Mouse (Mus musculus) left cerebral cortex, postnatal 4 days (tissue): ENCODE results near the gene Krt75. TPM values are rescaled to one million over a fixed set of nuclear protein-coding genes. Genes with fewer than 3 reads are reported as not detected.
A peak's percentile ranks its signal among the peaks of the same experiment; 100 is the strongest.

Experiments
- DNase-seq: peaks from one replicate; pipeline ENCODE4 v3.0.0-alpha.2; 2022
- intact Hi-C: fragments of 180-260 bp; cut with DNase I; formaldehyde crosslinking; loops from one replicate; pipeline ENCODE4 v1.15.1; 2025
- total RNA-seq, 2 experiments: library from RNA; stranded (reverse); gene quantifications; 2 replicates each; pipeline ENCODE4 v1.2.3; 2021

Gene Krt75
- total RNA-seq: not detected

GRCm38 (mm10) chr15:101573796-101574345 lies at the start of gene Krt75:
Gene Krt75, minus strand, starts transcription at chr15:101573904.
- DNase-seq: no peak
- intact Hi-C loops: no loop called here

GRCm38 (mm10) chr15:101599123-101599522 lies 25.4 kb upstream of the Krt75 start:
- no peak for DNase-seq
- intact Hi-C loops: no loop called here

DNA sequence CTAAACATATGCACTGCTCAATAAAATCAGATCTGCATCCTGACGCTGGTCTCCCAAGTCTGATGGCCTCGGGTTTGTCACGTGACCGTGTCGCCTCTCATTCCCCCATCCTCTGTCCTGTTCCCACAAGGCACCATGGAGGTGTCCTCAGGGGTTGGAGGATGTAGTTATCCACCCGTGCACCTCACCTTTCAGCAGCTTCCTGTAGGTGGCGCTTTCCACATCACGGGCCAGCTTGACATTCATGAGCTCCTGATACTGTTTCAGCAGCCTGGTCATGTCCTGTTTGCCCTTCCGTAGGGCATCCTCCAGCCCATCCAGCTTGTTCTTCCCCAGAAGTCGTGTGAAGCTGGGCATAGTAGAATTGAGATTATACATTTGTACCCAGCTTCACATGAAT lies 14.5 kb upstream of the Krt75 start:
- DNase-seq: no peak
- intact Hi-C loops: no loop called here

DNA sequence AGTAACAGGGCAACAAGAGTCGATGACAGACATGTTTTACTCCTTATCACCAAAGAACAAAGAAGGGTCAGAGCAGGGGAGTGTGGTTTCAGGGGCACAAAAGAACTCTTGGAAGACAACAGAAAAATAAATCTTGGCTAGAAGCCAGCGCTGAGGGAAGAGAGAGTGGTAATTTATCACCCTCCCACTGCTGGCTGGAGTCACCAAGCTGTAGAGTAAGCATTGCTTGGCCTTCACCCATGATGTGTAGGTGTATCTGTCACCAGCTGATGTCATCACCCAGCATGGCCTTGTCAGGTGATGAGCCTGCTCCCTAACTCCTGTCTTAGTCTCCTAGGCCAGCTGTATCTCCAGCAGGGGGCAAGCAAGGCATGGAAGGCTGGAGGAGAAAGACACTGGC lies 10.8 kb upstream of the Krt75 start:
- DNase-seq: no peak
- intact Hi-C loops: no loop called here

GRCm38 (mm10) chr15:101583211-101583965 lies 9.7 kb upstream of the Krt75 start:
- intact Hi-C loops: no loop called here
- no peak for DNase-seq

DNA sequence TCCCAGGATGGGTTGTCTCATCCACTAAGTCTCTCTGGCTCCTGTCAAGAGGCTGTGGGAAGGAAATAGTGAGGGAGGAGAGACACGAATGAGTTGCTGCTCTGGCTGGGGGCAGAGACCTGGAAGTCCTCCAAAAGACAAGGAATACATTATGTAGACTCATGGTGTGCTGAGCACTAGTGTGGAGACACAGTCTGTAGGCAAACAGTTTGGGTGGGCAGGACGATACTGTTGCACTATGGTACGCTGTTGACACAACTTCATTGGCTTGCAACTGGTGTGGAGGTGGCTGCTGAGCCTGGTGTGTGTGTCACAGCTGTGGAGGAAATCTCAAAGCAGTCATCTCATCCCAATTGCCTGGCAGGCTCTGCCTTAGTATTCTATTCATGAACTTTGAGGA lies 8.0 kb upstream of the Krt75 start:
- no peak for DNase-seq
- intact Hi-C loops: no loop called here

DNA sequence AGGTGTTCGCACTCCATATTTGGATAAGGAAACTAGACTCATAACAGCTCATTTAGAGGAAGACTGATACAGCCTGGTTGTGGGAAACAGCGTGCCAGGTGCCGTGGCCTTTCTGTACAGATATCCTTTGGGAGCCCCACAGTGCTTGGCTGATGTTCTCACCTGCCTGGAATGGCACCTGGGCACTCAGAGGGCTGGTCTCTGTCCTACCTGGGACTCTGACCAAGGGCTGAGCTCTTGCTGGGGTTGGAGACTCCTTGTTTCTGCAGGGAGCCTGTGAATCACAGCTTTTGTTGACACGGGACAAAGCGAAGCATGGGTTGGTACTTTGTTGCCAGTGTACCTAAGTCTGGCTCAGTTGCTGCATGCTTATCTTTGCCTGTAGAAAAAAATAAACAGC lies 1.8 kb upstream of the Krt75 start:
- intact Hi-C loops: no loop called here
- DNase-seq: no peak

- DNase-seq: no peak
- intact Hi-C loops: no loop called here
Measured at GRCm38 (mm10) chr15:101567780-101568179, 5.9 kb downstream of the Krt75 start.

DNA sequence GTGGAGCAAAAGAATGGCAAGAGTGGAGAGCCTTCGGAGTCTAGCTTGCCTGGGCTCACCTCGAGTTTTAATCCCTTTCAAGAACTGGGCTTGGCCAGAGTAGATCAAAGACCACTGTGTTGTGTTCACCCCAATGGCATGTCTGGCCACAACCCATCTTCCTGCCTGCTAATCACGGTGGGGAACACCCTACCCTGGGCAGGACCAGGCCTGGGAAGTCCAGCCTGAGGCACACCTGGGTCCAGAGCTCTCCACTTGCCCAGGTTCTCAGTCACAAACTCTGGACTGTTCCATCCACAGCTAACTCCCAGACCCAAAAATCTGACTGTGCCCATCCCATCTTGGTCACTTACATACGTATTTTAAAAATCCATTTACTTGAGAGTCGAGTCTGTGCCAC lies 10.9 kb downstream of the Krt75 start, which contains the start of gene Krt90:
Gene Krt90 (minus strand): TSS at position 101 of the 400 bp plus-strand sequence.
- intact Hi-C loops: no loop called here
- no peak for DNase-seq

DNA sequence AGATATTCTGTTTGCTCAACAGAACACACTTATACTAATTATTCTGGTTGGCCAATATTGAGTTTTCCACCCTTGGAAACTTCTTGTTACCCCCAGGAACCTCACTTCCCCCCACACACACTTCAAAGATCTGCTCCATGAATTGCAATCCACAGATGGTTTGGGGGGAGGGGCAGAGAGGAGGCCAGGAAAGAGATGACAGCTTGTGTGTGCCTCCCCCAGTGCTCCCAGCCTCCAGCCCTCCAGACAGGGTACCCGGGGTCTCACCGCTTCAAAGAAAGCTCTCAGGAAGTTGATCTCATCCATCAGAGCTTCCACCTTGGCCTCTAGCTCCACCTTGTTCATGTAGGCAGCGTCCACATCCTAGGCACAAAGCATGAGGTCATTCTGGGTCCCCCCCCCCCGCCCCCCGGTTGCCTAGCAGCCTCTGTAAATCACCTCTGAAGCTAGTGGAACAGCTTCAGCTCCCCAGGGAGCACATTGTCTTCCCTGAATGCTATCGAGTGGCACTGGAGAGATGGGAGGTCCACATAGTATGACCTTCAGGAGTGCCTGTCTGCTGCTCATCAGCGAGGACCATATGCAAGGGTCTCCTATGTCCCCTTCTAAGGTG lies 15.6 kb downstream of the Krt75 start:
- intact Hi-C loops: no loop called here
- no peak for DNase-seq

GRCm38 (mm10) chr15:101553169-101553568 lies 20.5 kb downstream of the Krt75 start:
- intact Hi-C loops: no loop called here
- DNase-seq: peak; percentile 59

GRCm38 (mm10) chr15:101552188-101552587 lies 21.5 kb downstream of the Krt75 start:
- DNase-seq: no peak
- intact Hi-C loops: no loop called here

DNA sequence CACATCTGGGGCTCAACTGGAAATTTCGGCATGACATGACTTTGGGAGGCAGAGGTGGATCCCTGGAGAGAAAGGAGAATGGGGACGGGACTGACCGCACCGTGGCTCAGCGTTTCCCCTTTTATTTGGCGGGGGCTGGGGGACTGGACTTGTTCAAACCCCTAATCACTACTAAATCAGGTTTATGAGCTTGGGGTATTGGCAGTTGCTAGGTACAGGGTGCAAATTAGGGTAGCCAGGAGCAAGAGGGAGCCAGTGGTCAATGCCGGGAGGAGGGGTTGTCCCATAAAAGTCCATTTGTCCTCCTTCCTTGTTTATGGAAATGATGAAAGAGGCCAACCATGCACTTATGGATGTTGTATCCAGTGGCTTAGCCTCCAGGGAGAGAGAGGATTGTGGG lies 23.1 kb downstream of the Krt75 start, which contains the start of gene Krt82:
Gene Krt82 (minus strand): TSS at position 101 of the 400 bp plus-strand sequence.
- no peak for DNase-seq
- intact Hi-C loops: no loop called here

- no peak for DNase-seq
- intact Hi-C loops: no loop called here
Measured at GRCm38 (mm10) chr15:101544478-101544877, 29.2 kb downstream of the Krt75 start.

GRCm38 (mm10) chr15:101542543-101542942 lies 31.2 kb downstream of the Krt75 start:
- no peak for DNase-seq
- intact Hi-C loops: no loop called here

GRCm38 (mm10) chr15:101538580-101538900 lies 35.2 kb downstream of the Krt75 start:
- intact Hi-C loops: no loop called here
- no peak for DNase-seq

- no peak for DNase-seq
- intact Hi-C loops: no loop called here
Measured at GRCm38 (mm10) chr15:101537864-101538579, 35.7 kb downstream of the Krt75 start.

GRCm38 (mm10) chr15:101536054-101536850 lies 37.5 kb downstream of the Krt75 start:
- DNase-seq: no peak
- intact Hi-C loops: no loop called here

DNA sequence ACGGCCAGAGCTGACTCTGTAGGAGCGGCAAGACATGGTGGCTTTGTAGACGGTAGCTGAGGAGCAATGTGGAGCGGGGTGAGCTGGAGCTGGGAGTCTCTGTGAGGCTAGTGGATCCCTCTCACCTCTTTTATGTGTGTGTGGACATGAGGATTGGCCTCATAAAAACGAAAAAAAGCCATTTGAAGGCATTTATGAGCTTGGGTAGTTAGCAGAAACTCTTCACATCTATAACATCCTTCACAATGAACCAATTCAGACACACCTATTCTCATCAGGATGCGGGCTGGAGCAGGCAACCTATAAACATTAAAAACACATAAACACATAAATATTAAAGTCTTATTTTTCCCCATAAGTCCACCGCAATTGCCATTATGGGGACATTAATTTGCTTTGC lies 41.0 kb downstream of the Krt75 start, which contains the start of gene Krt84:
Gene Krt84 (minus strand): TSS at position 101 of the 400 bp plus-strand sequence.
- intact Hi-C loops: no loop called here
- DNase-seq: no peak

DNA sequence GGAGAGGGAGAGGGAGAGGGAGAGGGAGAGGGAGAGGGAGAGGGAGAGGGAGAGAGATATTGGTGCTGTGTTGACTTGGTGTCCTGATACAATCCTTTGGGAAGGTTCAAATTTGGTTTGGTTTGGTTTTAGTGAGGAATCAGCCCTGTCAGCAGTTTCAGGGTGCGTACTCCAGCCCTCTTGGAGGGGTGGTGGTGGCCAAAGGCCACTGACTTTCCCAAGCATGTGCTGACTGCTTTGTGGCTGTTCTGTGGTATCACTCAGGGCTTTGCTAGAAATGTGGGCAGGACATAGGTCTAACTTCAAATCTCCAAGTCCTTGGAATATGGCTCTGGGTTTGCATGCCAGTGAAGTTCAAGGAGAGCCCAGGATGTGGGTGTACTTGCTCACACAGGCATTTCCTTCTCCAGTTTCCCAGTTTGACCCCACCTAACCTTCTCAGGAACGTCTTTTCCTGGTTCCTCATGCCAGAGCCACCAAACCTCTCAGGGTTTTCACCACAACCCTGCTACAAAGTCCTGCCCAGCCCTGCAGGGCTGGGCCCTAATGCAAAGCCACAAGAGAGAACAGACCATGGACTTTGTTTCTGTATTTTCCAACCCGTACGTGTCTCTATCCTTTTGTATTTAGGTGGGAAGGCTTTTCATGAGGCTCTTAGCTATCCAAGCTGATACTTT lies 51.0 kb downstream of the Krt75 start:
- intact Hi-C loops: loop anchor here (5.0 kb wide), 2 partner anchors 185 to 250 kb away; no protein-coding TSS in a partner anchor
- no peak for DNase-seq
